Mouse (Mus musculus): ENCODE data around the gene Bdkrb1. TPM values are rescaled to one million over a fixed set of nuclear protein-coding genes. Genes with fewer than 3 reads are reported as not detected.
A peak's percentile ranks its signal among the peaks of the same experiment; 100 is the strongest.

Bdkrb1 gene
- polyA plus RNA-seq, 1 experiment from 2014 or later: 0.40 TPM

GRCm38 (mm10) chr12:105605212-105605611, 2.3 kb downstream of the Bdkrb1 start:
- H3K27me3 ChIP-seq (replicated peaks; ENCODE audit: control insufficient read depth, insufficient read depth, low read length): no peaks in the 10 kb centered on the region
- 67% methylated on average over 8 of the region's 8 CpGs for WGBS
- no peaks in the 10 kb centered on the region for H3K36me3 ChIP-seq (ENCODE audit: control insufficient read depth, insufficient read depth)
- no peaks in the 10 kb centered on the region for H3K4me1 ChIP-seq (replicated peaks; ENCODE audit: control insufficient read depth, insufficient read depth, low read length)
- ATAC-seq: no peak
- TF ChIP-seq CTCF (IDR thresholded peaks at IDR 0.05; ENCODE audit: low read depth): no peak
- no peak overlapping the region for H3K9ac ChIP-seq (ENCODE audit: low read depth, low read length)
- H3K4me3 ChIP-seq (ENCODE audit: low read depth, low read length): no peak overlapping the region
- no peak overlapping the region for H3K4me2 ChIP-seq (replicated peaks; ENCODE audit: low read depth)
- no peak overlapping the region for H3K27ac ChIP-seq (ENCODE audit: low read depth, low read length)
- H3K9me3 ChIP-seq (ENCODE audit: control insufficient read depth): no peaks in the 10 kb centered on the region

GRCm38 (mm10) chr12:105606881-105607280, 4.0 kb downstream of the Bdkrb1 start:
- no peaks in the 10 kb centered on the region for H3K36me3 ChIP-seq (ENCODE audit: control insufficient read depth, insufficient read depth)
- TF ChIP-seq CTCF (IDR thresholded peaks at IDR 0.05; ENCODE audit: low read depth): no peak
- H3K9ac ChIP-seq (ENCODE audit: low read depth, low read length): no peak overlapping the region
- H3K27ac ChIP-seq (ENCODE audit: low read depth, low read length): no peak overlapping the region
- H3K4me1 ChIP-seq (replicated peaks; ENCODE audit: control insufficient read depth, insufficient read depth, low read length): 0 out of 2 replicates have a peak, but pooled peaks cover 10% of the 10 kb centered on the region
- no peak overlapping the region for H3K4me3 ChIP-seq (ENCODE audit: low read depth, low read length)
- ATAC-seq: no peak
- H3K9me3 ChIP-seq (ENCODE audit: control insufficient read depth): no peaks in the 10 kb centered on the region
- H3K4me2 ChIP-seq (replicated peaks; ENCODE audit: low read depth): no peak overlapping the region
- 66% methylated on average over 4 of the region's 4 CpGs for WGBS
- H3K27me3 ChIP-seq (replicated peaks; ENCODE audit: control insufficient read depth, insufficient read depth, low read length): no peaks in the 10 kb centered on the region

GRCm38 (mm10) chr12:105611045-105611444, 8.2 kb downstream of the Bdkrb1 start:
- no peak for ATAC-seq
- 48% methylated on average over 2 of the region's 2 CpGs for WGBS
- peak overlapping the region; percentile 31; the same call in 1 of the 2 replicates for H3K27ac ChIP-seq (ENCODE audit: low read depth, low read length)

DNA sequence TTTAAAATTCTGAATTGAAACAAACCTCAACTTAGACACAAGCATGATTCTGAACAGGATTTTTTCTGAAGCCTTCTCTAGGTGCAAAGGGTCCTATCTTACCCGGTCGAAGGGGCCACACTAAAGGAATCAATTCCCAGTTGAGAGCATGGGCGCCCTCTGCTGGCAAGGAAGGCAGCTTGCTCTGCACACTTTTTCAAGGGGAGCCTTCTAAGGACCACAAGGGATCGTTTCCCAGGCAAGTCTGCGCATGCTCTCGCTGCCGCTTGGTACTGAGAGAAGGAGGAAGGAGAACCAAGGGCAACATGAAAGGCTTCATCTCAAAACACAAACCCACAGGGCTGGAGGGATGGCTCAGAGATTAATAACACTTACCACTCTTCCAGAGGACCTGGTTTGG, 8.9 kb downstream of the Bdkrb1 start:
- Histone ChIP-seq H3K9ac (ENCODE audit: low read depth, low read length) (no peak overlapping the region), H3K4me1 (replicated peaks; ENCODE audit: control insufficient read depth, insufficient read depth, low read length) (0 out of 2 replicates have a peak, but pooled peaks cover 10% of the 10 kb centered on the region), H3K4me3 (ENCODE audit: low read depth, low read length) (no peak overlapping the region), H3K4me2 (replicated peaks; ENCODE audit: low read depth) (0 out of 2 replicates have a peak overlapping the region, but pooled peaks have one; percentile 3), H3K36me3 (ENCODE audit: control insufficient read depth, insufficient read depth) (peaks cover 22% of the 10 kb centered on the region), H3K9me3 (ENCODE audit: control insufficient read depth) (no peaks in the 10 kb centered on the region), H3K27ac (ENCODE audit: low read depth, low read length) (0 out of 2 replicates have a peak overlapping the region, but pooled peaks have one; percentile 31), H3K27me3 (replicated peaks; ENCODE audit: control insufficient read depth, insufficient read depth, low read length) (no peaks in the 10 kb centered on the region)
- 19% methylated on average over 7 of the region's 7 CpGs for WGBS
- no peak for ATAC-seq
- TF ChIP-seq CTCF (IDR thresholded peaks at IDR 0.05; ENCODE audit: low read depth): peak; percentile 87

More at GRCm38 (mm10) chr12:105611045-105611444, 8.2 kb downstream of the Bdkrb1 start:
- no peaks in the 10 kb centered on the region for H3K27me3 ChIP-seq (replicated peaks; ENCODE audit: control insufficient read depth, insufficient read depth, low read length)
- no peak overlapping the region for H3K9ac ChIP-seq (ENCODE audit: low read depth, low read length)
- H3K4me1 ChIP-seq (replicated peaks; ENCODE audit: control insufficient read depth, insufficient read depth, low read length): 0 out of 2 replicates have a peak, but pooled peaks cover 10% of the 10 kb centered on the region
- peaks cover 15% of the 10 kb centered on the region for H3K36me3 ChIP-seq (ENCODE audit: control insufficient read depth, insufficient read depth)
- no peak for TF ChIP-seq CTCF (IDR thresholded peaks at IDR 0.05; ENCODE audit: low read depth)
- no peaks in the 10 kb centered on the region for H3K9me3 ChIP-seq (ENCODE audit: control insufficient read depth)
- no peak overlapping the region for H3K4me2 ChIP-seq (replicated peaks; ENCODE audit: low read depth)
- no peak overlapping the region for H3K4me3 ChIP-seq (ENCODE audit: low read depth, low read length)

DNA sequence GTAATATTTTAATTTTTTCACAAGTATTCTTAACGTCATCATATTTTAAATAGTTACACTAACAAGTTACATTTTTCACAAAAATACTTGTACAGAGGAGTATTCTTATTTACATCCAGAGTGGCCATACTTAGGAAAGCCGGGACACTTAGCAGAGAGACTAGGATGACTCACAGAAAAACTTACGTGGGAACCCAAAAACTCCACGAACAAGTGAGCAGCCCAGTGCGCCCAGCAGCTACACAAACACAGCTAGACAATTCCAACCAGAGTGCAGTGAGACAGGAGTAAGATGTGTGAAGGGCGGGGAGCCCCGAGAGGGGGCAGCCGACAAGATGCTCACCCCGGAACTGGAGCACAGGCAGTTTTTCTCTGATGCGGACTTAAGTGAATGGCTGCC, 10.7 kb downstream of the Bdkrb1 start:
- H3K27ac ChIP-seq (ENCODE audit: low read depth, low read length): 0 out of 2 replicates have a peak overlapping the region, but pooled peaks have one; percentile 21
- 86% methylated on average over 10 of the region's 10 CpGs for WGBS
- H3K4me3 ChIP-seq (ENCODE audit: low read depth, low read length): no peak overlapping the region
- TF ChIP-seq CTCF (IDR thresholded peaks at IDR 0.05; ENCODE audit: low read depth): no peak
- no peak overlapping the region for H3K4me2 ChIP-seq (replicated peaks; ENCODE audit: low read depth)
- ATAC-seq: no peak
- H3K36me3 ChIP-seq (ENCODE audit: control insufficient read depth, insufficient read depth): peaks cover 40% of the 10 kb centered on the region
- H3K27me3 ChIP-seq (replicated peaks; ENCODE audit: control insufficient read depth, insufficient read depth, low read length): no peaks in the 10 kb centered on the region
- no peak overlapping the region for H3K9ac ChIP-seq (ENCODE audit: low read depth, low read length)
- no peaks in the 10 kb centered on the region for H3K9me3 ChIP-seq (ENCODE audit: control insufficient read depth)
- H3K4me1 ChIP-seq (replicated peaks; ENCODE audit: control insufficient read depth, insufficient read depth, low read length): 0 out of 2 replicates have a peak, but pooled peaks cover 10% of the 10 kb centered on the region

DNA sequence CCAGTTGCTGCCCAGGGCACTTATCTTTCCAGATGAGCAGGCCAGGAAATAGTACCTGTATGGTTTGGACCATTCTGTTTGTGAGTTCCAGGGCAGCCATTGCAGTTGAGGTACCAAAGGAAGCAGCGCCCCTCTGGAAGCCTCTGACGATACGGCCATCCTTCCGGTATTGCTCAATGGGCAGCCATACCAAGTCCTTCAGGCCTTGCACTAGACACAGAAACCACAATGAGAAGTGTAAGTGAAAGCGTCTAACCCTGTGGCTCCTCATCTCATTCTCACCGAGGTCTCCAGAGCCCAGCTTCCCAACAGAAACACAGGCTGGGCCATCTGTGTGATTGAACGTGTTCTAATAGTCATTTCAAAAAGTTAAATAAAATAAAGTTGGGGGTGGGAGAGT, 19.2 kb downstream of the Bdkrb1 start:
- TF ChIP-seq CTCF (IDR thresholded peaks at IDR 0.05; ENCODE audit: low read depth): no peak
- H3K4me3 ChIP-seq (ENCODE audit: low read depth, low read length): no peak overlapping the region
- no peaks in the 10 kb centered on the region for H3K27me3 ChIP-seq (replicated peaks; ENCODE audit: control insufficient read depth, insufficient read depth, low read length)
- ATAC-seq: no peak
- H3K36me3 ChIP-seq (ENCODE audit: control insufficient read depth, insufficient read depth): peaks cover 83% of the 10 kb centered on the region
- no peak overlapping the region for H3K27ac ChIP-seq (ENCODE audit: low read depth, low read length)
- H3K4me1 ChIP-seq (replicated peaks; ENCODE audit: control insufficient read depth, insufficient read depth, low read length): no peaks in the 10 kb centered on the region
- H3K4me2 ChIP-seq (replicated peaks; ENCODE audit: low read depth): no peak overlapping the region
- 95% methylated on average over 7 of the region's 7 CpGs for WGBS
- H3K9me3 ChIP-seq (ENCODE audit: control insufficient read depth): no peaks in the 10 kb centered on the region
- H3K9ac ChIP-seq (ENCODE audit: low read depth, low read length): no peak overlapping the region
